Mouse (Mus musculus) heart, postnatal 10 days (tissue): ENCODE measurements at regions not wholly inside any gene's neighbourhood (a gene's known extent, or its start where the extent isn't known, plus 50 kb on each side); places are given as distances from the start of the nearest gene placed in this dataset.

Experiments
- DNase-seq, 2 experiments: peaks; one replicate each; pipeline ENCODE4 v3.0.0; 2021
- intact Hi-C: fragments of 180-260 bp; cut with DNase I; formaldehyde crosslinking; loops from one replicate; pipeline ENCODE4 v1.15.1; 2025

DNA sequence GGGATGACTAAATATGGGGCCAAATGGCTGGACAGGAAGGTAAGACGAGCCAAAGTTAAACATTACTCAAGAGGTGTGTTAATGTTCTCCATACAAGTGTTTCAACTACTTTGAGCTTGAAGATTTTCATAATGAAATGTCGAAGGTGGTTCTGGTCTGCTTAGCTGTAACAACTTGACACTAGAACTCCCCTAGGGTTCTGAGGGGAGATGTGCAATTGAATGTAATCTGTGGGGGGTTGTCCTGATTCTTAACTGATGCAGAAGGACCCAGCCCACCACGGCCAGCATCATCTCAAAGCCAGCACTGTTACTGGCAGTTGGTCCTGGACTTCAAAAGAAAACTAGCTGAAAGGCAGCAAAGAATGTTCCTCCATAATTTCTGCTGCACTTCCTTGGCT is 55.3 kb downstream of the Gpr88 start:
- no peak for DNase-seq
- intact Hi-C loops, result no loop called here

DNA sequence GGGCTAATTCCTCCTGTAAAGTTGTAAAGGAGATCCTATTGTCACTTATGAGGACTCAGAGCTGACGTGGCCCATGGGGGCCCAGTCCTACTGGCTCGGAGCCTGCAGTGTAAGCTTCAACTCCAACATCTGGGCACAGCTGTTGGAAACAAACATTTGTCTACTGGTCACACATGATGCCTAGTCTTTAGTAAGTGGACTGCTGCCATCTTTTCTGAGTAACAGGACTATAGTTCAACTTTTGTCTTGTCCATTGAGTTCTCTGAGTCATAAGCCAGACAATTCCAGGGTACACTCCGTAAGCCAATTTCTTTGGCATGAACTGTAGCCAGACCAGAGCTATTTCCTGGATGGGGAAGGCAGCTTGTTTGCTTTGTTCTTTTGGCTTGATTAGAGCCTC is 58.6 kb downstream of the Gpr88 start:
- DNase-seq, result peak; percentile 74 to 76
- intact Hi-C loops, result no loop called here

DNA sequence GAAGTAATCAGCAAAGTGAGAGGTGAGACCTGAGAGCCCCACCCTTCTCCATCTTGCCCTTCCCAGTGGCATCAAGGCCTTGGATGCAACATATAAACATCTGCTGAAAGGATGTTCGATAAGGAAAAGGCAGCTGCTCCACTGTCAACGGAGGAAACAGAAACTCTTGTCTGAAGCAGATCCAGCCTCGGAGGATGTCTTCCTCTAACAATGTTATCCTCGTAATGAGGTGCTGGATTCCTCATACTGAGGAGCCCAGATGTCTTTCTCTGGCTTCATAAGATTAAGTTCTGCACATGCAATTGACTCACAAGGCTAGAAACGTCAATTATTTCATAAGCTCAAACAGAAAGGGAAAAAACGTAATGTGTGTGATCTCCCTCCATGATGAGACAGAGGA is 61.8 kb upstream of the Vcam1 start:
- DNase-seq, result peak in 1 of 2 experiments; percentile 9
- intact Hi-C loops, result no loop called here

DNA sequence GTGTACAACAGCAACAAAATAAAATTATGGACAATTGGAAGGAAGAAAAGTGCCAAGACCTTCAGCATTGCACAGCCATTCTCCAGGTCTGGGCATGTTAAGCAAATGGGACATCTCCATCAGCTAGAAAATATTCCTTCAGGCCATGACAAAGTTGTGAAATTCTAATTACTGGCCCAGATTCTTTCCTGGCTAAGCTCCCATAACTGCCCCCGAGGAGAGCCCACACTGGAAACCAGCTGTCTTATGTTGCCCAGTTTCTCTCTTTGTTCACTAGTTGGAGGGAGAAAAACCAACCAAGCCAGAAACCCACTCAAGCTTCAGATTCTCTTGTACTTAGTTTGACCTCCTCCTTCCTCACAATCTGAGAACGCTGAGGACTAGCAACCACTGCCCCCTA is 61.2 kb upstream of the Vcam1 start:
- intact Hi-C loops, result no loop called here
- DNase-seq, result peak in 1 of 2 experiments; percentile 31

DNA sequence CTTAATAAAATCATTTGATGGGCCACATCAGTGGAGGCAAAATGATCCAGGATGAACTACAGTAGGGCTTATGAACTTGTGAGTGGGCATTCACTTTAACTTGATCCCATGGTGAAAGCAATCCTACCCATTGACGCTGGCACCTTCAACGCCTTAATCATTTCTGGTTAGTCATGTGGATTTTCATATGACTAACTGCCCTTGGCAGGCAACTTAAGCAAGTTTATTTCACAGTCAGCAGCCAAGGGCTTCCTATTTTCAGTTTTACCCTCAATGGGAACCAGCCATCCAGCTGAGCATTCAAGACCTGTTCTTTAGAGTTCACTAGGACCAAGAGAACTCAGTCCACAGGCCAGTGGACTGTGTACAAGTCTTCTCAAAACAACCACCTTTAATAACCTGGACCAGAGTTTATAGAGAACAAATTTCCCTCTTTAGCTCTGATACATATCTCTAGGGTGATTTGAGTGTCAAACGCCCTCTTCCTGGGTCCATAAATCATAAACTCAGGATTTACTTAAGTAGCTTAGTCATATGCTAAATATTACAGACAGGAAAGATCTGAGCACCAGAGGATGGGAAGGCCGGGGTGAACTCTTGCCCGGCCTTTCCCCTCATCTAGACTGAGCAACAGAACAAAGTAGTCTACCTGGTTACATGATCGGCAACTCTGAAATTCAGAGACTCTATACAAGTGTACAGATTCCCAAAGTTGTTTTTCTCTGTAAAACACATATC is 60.0 kb upstream of the Vcam1 start:
- intact Hi-C loops, result no loop called here
- peak in 1 of 2 experiments; percentile 6 for DNase-seq

DNA sequence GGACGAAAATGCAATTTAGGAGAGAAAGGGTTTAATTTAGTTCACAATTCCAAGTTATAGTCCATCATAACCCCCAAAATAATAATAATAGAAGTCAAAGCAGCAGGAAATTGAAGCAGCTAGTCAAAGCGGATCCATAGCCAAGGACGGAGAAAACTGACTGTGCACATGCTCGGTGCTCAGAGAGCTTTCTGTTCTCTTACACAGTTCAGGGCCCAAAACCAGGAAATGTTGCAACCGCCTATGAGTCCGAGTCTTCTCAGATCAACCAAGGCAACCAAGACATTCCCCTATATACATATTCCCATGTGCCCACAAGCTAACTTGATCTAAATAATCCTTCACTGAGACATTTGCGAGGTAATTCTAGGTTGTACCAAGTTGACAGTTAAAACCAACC is 55.7 kb upstream of the Vcam1 start:
- intact Hi-C loops, result no loop called here
- peak in 1 of 2 experiments; percentile 4 for DNase-seq

DNA sequence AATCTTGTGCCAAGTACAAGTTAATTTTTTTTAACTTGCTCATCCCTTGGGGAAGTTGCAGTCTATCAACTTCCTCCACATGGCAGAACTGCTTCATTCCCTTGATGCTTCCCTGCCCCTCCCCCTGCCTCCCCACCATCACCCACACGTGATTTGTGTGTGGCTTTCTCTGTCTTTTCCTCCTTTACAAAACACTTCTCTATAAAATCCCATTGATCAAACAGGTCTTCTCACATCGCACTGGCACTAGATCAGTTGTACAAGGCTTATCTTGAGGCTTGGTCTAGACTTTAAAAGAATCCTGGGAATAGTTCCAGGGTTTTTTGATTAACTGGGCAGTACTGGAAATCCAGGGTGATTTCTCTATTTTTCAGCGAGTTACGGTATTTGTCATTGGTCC is 55.0 kb upstream of the Vcam1 start:
- intact Hi-C loops, result no loop called here
- DNase-seq, result peak; percentile 22 to 23

DNA sequence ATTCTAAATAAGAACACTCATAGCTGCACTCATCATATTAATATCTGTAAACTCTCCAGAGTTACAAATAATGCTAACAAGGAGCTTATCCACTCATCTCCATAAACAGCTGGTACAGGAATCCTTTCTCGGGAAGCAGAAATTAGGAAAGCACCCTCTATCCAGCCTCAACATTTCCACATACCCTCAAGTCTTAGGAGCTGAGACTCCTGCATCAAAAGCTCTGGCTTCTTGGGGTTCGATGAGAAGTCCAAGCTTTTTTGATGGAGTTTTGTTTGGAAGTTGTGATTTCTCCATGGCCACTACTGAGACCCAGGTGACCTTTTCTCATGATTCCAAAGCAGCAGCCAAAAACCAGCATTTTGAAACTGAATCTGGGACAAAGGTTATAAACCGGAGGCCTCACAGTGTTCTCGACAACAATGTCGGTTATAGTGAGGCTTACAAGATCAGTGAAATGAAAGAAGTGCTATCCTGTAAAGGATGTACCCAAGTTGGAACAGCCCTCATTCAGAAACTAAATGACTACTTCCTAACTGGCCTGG is 50.9 kb upstream of the Vcam1 start:
- DNase-seq, result no peak
- intact Hi-C loops, result no loop called here
